Mouse (Mus musculus): ENCODE measurements at regions not wholly inside any gene's neighbourhood (a gene's known extent, or its start where the extent isn't known, plus 50 kb on each side); places are given as distances from the start of the nearest gene placed in this dataset.

DNA sequence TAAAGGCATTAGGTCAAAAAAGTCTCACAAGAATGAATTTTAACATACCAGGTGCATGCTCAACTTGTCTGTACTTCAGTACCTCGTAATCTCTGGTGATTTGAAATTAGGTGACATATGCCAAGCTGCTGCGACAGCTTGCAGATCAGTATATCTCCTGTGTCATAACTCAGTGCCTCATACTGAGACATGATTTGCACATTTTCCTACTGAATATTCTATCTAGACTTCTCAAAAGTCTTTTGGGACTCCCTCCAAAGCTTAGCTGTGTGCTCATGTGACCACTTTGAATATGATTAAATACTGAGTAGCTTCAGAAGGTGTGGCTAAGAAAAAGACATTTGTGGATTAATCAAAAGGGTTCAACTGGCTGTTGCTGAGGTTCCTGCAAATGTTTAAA lies 416.3 kb upstream of the Pdzrn3 start:
- no peaks in the 10 kb centered on the region for H3K4me1 ChIP-seq (ENCODE audit: control insufficient read depth, insufficient read depth, low read length)
- H3K4me3 ChIP-seq (ENCODE audit: low read depth, low read length): no peak overlapping the region
- ATAC-seq (ENCODE audit: low FRiP score) (no peak), DNase-seq (ENCODE audit: low spot score, missing footprints) (no peak)
- no peaks in the 10 kb centered on the region for H3K9me3 ChIP-seq (ENCODE audit: control insufficient read depth, low read length)
- no peak overlapping the region for H3K4me2 ChIP-seq
- H3K27me3 ChIP-seq (ENCODE audit: control insufficient read depth, insufficient read depth, low read length): no peaks in the 10 kb centered on the region
- no peak overlapping the region for H3K9ac ChIP-seq (ENCODE audit: low read length)
- H3K27ac ChIP-seq (ENCODE audit: low read depth, low read length): no peak overlapping the region
- no peaks in the 10 kb centered on the region for H3K36me3 ChIP-seq (ENCODE audit: control insufficient read depth, insufficient read depth, low read length)
- 89% methylated on average over 2 of the region's 2 CpGs for WGBS

GRCm38 (mm10) chr6:101777864-101778263 lies 400.2 kb upstream of the Pdzrn3 start:
- WGBS: 96% methylated on average over 3 of the region's 3 CpGs
- no peaks in the 10 kb centered on the region for H3K27me3 ChIP-seq (ENCODE audit: control insufficient read depth, insufficient read depth, low read length)
- H3K4me3 ChIP-seq (ENCODE audit: low read depth, low read length): no peak overlapping the region
- H3K36me3 ChIP-seq (ENCODE audit: control insufficient read depth, insufficient read depth, low read length): no peaks in the 10 kb centered on the region
- no peak overlapping the region for H3K4me2 ChIP-seq
- H3K9ac ChIP-seq (ENCODE audit: low read length): no peak overlapping the region
- no peak for DNase-seq (ENCODE audit: low spot score, missing footprints)
- H3K4me1 ChIP-seq (ENCODE audit: control insufficient read depth, insufficient read depth, low read length): no peaks in the 10 kb centered on the region
- no peak overlapping the region for H3K27ac ChIP-seq (ENCODE audit: low read depth, low read length)
- no peak for ATAC-seq (ENCODE audit: low FRiP score)
- H3K9me3 ChIP-seq (ENCODE audit: control insufficient read depth, low read length): no peaks in the 10 kb centered on the region

GRCm38 (mm10) chr6:101773151-101773550 lies 395.5 kb upstream of the Pdzrn3 start:
- Histone ChIP-seq H3K36me3 (ENCODE audit: control insufficient read depth, insufficient read depth, low read length) (no peaks in the 10 kb centered on the region), H3K4me1 (ENCODE audit: control insufficient read depth, insufficient read depth, low read length) (no peaks in the 10 kb centered on the region), H3K27me3 (ENCODE audit: control insufficient read depth, insufficient read depth, low read length) (no peaks in the 10 kb centered on the region), H3K9ac (ENCODE audit: low read length) (no peak overlapping the region), H3K27ac (ENCODE audit: low read depth, low read length) (no peak overlapping the region), H3K4me3 (ENCODE audit: low read depth, low read length) (no peak overlapping the region), H3K9me3 (ENCODE audit: control insufficient read depth, low read length) (no peaks in the 10 kb centered on the region), H3K4me2 (no peak overlapping the region)
- 67% methylated on average over 5 of the region's 5 CpGs for WGBS
- no peak for DNase-seq (ENCODE audit: low spot score, missing footprints)
- ATAC-seq (ENCODE audit: low FRiP score): no peak

DNA sequence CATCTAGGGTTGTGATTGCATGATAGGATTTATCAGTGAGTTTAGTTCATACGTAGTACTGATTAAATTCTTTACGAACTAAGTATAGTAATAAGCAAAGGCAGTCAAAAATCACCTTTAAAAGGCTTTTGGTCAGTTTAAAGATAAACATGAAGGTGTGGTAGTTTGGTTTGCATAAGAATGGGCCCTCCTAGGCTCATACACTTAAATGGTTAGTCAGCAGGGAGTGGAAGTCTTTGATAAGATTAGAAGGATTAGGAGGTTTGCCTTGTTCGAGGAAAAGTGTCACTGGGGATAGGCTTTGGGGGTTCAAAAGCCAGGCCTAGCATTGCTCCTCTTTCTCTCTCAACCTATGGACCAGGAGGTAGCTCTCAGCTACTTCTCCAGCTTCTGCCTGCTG lies 357.4 kb upstream of the Pdzrn3 start:
- no peak overlapping the region for H3K9ac ChIP-seq (ENCODE audit: low read length)
- no peak overlapping the region for H3K4me2 ChIP-seq
- no peak for ATAC-seq (ENCODE audit: low FRiP score)
- H3K9me3 ChIP-seq (ENCODE audit: control insufficient read depth, low read length): no peaks in the 10 kb centered on the region
- no peak overlapping the region for H3K4me3 ChIP-seq (ENCODE audit: low read depth, low read length)
- H3K36me3 ChIP-seq (ENCODE audit: control insufficient read depth, insufficient read depth, low read length): no peaks in the 10 kb centered on the region
- no peak overlapping the region for H3K27ac ChIP-seq (ENCODE audit: low read depth, low read length)
- WGBS: 25% methylated on average over 3 of the region's 3 CpGs
- no peak for DNase-seq (ENCODE audit: low spot score, missing footprints)
- H3K27me3 ChIP-seq (ENCODE audit: control insufficient read depth, insufficient read depth, low read length): no peaks in the 10 kb centered on the region
- H3K4me1 ChIP-seq (ENCODE audit: control insufficient read depth, insufficient read depth, low read length): no peaks in the 10 kb centered on the region

- no peak overlapping the region for H3K4me3 ChIP-seq (ENCODE audit: low read depth, low read length)
- no peaks in the 10 kb centered on the region for H3K27me3 ChIP-seq (ENCODE audit: control insufficient read depth, insufficient read depth, low read length)
- no peaks in the 10 kb centered on the region for H3K36me3 ChIP-seq (ENCODE audit: control insufficient read depth, insufficient read depth, low read length)
- no peak overlapping the region for H3K4me2 ChIP-seq
- ATAC-seq (ENCODE audit: low FRiP score) (no peak), DNase-seq (ENCODE audit: low spot score, missing footprints) (no peak)
- H3K9me3 ChIP-seq (ENCODE audit: control insufficient read depth, low read length): no peaks in the 10 kb centered on the region
- no peak overlapping the region for H3K27ac ChIP-seq (ENCODE audit: low read depth, low read length)
- H3K4me1 ChIP-seq (ENCODE audit: control insufficient read depth, insufficient read depth, low read length): no peaks in the 10 kb centered on the region
- H3K9ac ChIP-seq (ENCODE audit: low read length): no peak overlapping the region
Measured at GRCm38 (mm10) chr6:101720513-101720912, 342.8 kb upstream of the Pdzrn3 start.

DNA sequence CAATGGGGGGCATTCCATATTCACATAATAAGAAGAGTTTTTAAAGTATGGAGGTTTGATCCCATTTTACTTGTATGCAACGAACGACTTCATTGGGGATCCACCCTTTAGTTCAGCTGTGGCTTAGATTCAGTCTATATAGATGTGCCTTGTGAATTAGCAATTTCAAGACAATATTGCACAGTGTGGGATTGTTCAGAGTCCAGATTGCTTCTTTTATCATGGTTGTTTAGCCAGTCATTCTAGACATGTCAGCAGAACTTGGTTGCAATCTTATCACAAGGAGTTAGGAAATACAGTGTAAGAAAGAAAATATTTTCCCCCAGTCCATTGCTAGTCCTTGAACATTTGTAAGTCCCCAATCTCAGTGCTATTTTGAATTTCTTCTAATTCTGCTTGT lies 312.0 kb upstream of the Pdzrn3 start:
- ATAC-seq (ENCODE audit: low FRiP score): no peak
- Histone ChIP-seq H3K4me3 (ENCODE audit: low read depth, low read length) (no peak overlapping the region), H3K27ac (ENCODE audit: low read depth, low read length) (no peak overlapping the region), H3K4me2 (no peak overlapping the region), H3K36me3 (ENCODE audit: control insufficient read depth, insufficient read depth, low read length) (no peaks in the 10 kb centered on the region), H3K9ac (ENCODE audit: low read length) (no peak overlapping the region), H3K4me1 (ENCODE audit: control insufficient read depth, insufficient read depth, low read length) (no peaks in the 10 kb centered on the region), H3K9me3 (ENCODE audit: control insufficient read depth, low read length) (no peaks in the 10 kb centered on the region), H3K27me3 (ENCODE audit: control insufficient read depth, insufficient read depth, low read length) (no peaks in the 10 kb centered on the region)
- DNase-seq (ENCODE audit: low spot score, missing footprints): no peak
- 87% methylated on average over 2 of the region's 2 CpGs for WGBS

DNA sequence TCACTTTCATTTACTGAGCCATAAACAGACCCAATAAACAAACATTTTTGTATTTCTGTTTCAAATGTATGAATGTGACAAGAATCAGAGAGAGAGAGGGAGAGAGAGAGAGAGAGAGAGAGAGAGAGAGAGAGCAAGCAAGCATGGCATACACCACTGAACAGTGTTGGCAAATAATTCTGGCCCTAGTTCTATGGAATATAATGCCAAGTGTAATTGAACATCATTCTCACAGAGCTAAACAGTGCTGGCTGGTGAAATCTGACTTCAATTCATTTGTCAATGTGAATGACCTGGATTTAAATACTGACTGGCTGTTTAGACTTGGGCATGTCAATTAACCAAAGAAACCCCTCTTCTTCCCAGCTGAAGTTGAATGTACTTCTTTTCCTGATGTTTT lies 308.9 kb upstream of the Pdzrn3 start:
- Histone ChIP-seq H3K4me1 (ENCODE audit: control insufficient read depth, insufficient read depth, low read length) (no peaks in the 10 kb centered on the region), H3K9me3 (ENCODE audit: control insufficient read depth, low read length) (no peaks in the 10 kb centered on the region), H3K27ac (ENCODE audit: low read depth, low read length) (no peak overlapping the region), H3K4me3 (ENCODE audit: low read depth, low read length) (no peak overlapping the region), H3K27me3 (ENCODE audit: control insufficient read depth, insufficient read depth, low read length) (no peaks in the 10 kb centered on the region), H3K9ac (ENCODE audit: low read length) (no peak overlapping the region), H3K36me3 (ENCODE audit: control insufficient read depth, insufficient read depth, low read length) (no peaks in the 10 kb centered on the region), H3K4me2 (no peak overlapping the region)
- DNase-seq (ENCODE audit: low spot score, missing footprints) (peak; percentile 17), ATAC-seq (ENCODE audit: low FRiP score) (no peak)

DNA sequence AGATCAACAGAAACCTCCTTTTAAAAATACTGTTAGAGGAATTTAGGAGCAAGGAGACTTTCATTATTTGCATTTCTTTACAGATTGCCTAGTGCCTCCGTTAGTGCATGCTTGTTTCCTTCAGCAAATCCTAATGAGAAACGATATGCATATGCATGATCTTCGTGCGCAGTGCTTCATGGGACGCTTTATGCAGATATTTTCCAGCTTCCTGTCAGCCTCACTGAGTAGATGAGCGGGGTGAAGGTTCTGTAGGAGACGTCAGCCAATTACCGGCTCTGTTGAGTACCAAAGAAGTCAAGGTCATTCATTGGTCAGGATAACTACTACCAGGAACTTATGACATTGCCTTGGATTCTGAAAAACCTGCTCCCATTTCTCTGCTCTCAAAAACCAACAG lies 308.0 kb upstream of the Pdzrn3 start:
- H3K4me3 ChIP-seq (ENCODE audit: low read depth, low read length): no peak overlapping the region
- no peak for ATAC-seq (ENCODE audit: low FRiP score)
- H3K9ac ChIP-seq (ENCODE audit: low read length): no peak overlapping the region
- no peaks in the 10 kb centered on the region for H3K36me3 ChIP-seq (ENCODE audit: control insufficient read depth, insufficient read depth, low read length)
- no peaks in the 10 kb centered on the region for H3K9me3 ChIP-seq (ENCODE audit: control insufficient read depth, low read length)
- H3K27me3 ChIP-seq (ENCODE audit: control insufficient read depth, insufficient read depth, low read length): no peaks in the 10 kb centered on the region
- H3K4me2 ChIP-seq: no peak overlapping the region
- H3K4me1 ChIP-seq (ENCODE audit: control insufficient read depth, insufficient read depth, low read length): no peaks in the 10 kb centered on the region
- no peak overlapping the region for H3K27ac ChIP-seq (ENCODE audit: low read depth, low read length)
- 77% methylated on average over 8 of the region's 8 CpGs for WGBS
- DNase-seq (ENCODE audit: low spot score, missing footprints): no peak

GRCm38 (mm10) chr6:101684390-101684789 lies 306.7 kb upstream of the Pdzrn3 start:
- H3K27ac ChIP-seq (ENCODE audit: low read depth, low read length): no peak overlapping the region
- H3K27me3 ChIP-seq (ENCODE audit: control insufficient read depth, insufficient read depth, low read length): no peaks in the 10 kb centered on the region
- no peaks in the 10 kb centered on the region for H3K36me3 ChIP-seq (ENCODE audit: control insufficient read depth, insufficient read depth, low read length)
- ATAC-seq (ENCODE audit: low FRiP score) (no peak), DNase-seq (ENCODE audit: low spot score, missing footprints) (peak; percentile 82)
- no peaks in the 10 kb centered on the region for H3K4me1 ChIP-seq (ENCODE audit: control insufficient read depth, insufficient read depth, low read length)
- no peak overlapping the region for H3K4me2 ChIP-seq
- no peak overlapping the region for H3K4me3 ChIP-seq (ENCODE audit: low read depth, low read length)
- H3K9ac ChIP-seq (ENCODE audit: low read length): no peak overlapping the region
- no peaks in the 10 kb centered on the region for H3K9me3 ChIP-seq (ENCODE audit: control insufficient read depth, low read length)
- 64% methylated on average over 2 of the region's 2 CpGs for WGBS

- Histone ChIP-seq H3K27me3 (ENCODE audit: control insufficient read depth, insufficient read depth, low read length) (no peaks in the 10 kb centered on the region), H3K27ac (ENCODE audit: low read depth, low read length) (no peak overlapping the region), H3K36me3 (ENCODE audit: control insufficient read depth, insufficient read depth, low read length) (no peaks in the 10 kb centered on the region), H3K4me1 (ENCODE audit: control insufficient read depth, insufficient read depth, low read length) (peaks cover 3% of the 10 kb centered on the region; the same call in 1 of the 2 replicates), H3K4me3 (ENCODE audit: low read depth, low read length) (no peak overlapping the region), H3K9ac (ENCODE audit: low read length) (no peak overlapping the region), H3K4me2 (no peak overlapping the region), H3K9me3 (ENCODE audit: control insufficient read depth, low read length) (no peaks in the 10 kb centered on the region)
- WGBS: 84% methylated on average over 4 of the region's 4 CpGs
- ATAC-seq (ENCODE audit: low FRiP score) (no peak), DNase-seq (ENCODE audit: low spot score, missing footprints) (peak; percentile 39)
Measured at GRCm38 (mm10) chr6:101674846-101675245, 297.1 kb upstream of the Pdzrn3 start.

All from midbrain, embryonic 11.5 days (tissue).